Mouse (Mus musculus) limb, embryonic 13.5 days (tissue): ENCODE measurements around the gene Akt3. TPM values are rescaled to one million over a fixed set of nuclear protein-coding genes. Genes with fewer than 3 reads are reported as not detected.

ENCODE experiments used
- ATAC-seq: fragments of 200-750 bp; cut with Nextera tagmentation; 2 replicates; pipeline ENCODE4 v1.8.0; 2017; ENCODE audit warnings: low read depth, moderate number of reproducible peaks, moderate TSS enrichment; ENCODE audit not compliant: low FRiP score
- H3K27ac ChIP-seq: fragments of 300-500 bp; sonication (generic); 2 replicates; pipeline ENCODE4 v1.5.1; 2015; ENCODE audit warnings: inconsistent platforms, mild to moderate bottlenecking, moderate library complexity
- H3K27me3 ChIP-seq: fragments of 300-500 bp; sonication (generic); 2 replicates; pipeline ENCODE4 v1.6.1; 2015; ENCODE audit warnings: mild to moderate bottlenecking, inconsistent platforms
- H3K36me3 ChIP-seq: fragments of 300-500 bp; sonication (generic); 2 replicates; pipeline ENCODE4 v1.6.1; 2015; ENCODE audit warnings: inconsistent platforms, mild to moderate bottlenecking, moderate library complexity
- H3K4me1 ChIP-seq: fragments of 300-500 bp; sonication (generic); 2 replicates; pipeline ENCODE4 v1.6.1; 2015; ENCODE audit warnings: inconsistent platforms
- H3K4me2 ChIP-seq: fragments of 300-500 bp; sonication (generic); replicated peaks from 2 replicates; pipeline ENCODE4 v1.6.1; 2015; ENCODE audit warnings: inconsistent platforms, mild to moderate bottlenecking, moderate library complexity
- H3K4me3 ChIP-seq: fragments of 300-500 bp; sonication (generic); 2 replicates; pipeline ENCODE4 v1.5.1; 2015; ENCODE audit warnings: moderate library complexity, mild to moderate bottlenecking, inconsistent platforms
- H3K9ac ChIP-seq: fragments of 300-500 bp; sonication (generic); 2 replicates; pipeline ENCODE4 v1.6.1; 2015; ENCODE audit warnings: mild to moderate bottlenecking, inconsistent platforms
- H3K9me3 ChIP-seq: fragments of 300-500 bp; sonication (generic); 2 replicates; pipeline ENCODE4 v1.6.1; 2016; ENCODE audit warnings: inconsistent platforms
- WGBS: fragments of 180-500 bp; shearing (Covaris S2); methylation state at CpG from one replicate; pipeline ENCODE4 v1.1.7; 2015; 5-methylcytosine and 5-hydroxymethylcytosine counted together
- polyA plus RNA-seq: library from polyadenylated mRNA; unstranded; fragments of >200 nt; fragmentation: Nextera tagmentation; extraction: Ambion mirVana; gene quantifications from 2 replicates; pipeline ENCODE4 v1.2.1, GENCODE M21; 2015

The Akt3 gene
- polyA plus RNA-seq, 1 experiment from 2014 or later, result 7.1 TPM

- 14% methylated on average over 6 of the region's 6 CpGs for WGBS
- Histone ChIP-seq H3K27ac (no peak overlapping the region), H3K4me2 (no peak overlapping the region; the same call in 1 of the 2 replicates), H3K9me3 (no peaks in the 10 kb centered on the region), H3K27me3 (peaks cover 14% of the 10 kb centered on the region), H3K4me3 (no peak overlapping the region), H3K36me3 (no peaks in the 10 kb centered on the region), H3K9ac (no peak overlapping the region), H3K4me1 (peaks cover 49% of the 10 kb centered on the region)
- peak; percentile 33; the same call in 1 of the 2 replicates for ATAC-seq
These were observed 259.0 kb downstream of the Akt3 start for GRCm38 (mm10) chr1:176999011-176999410.

DNA sequence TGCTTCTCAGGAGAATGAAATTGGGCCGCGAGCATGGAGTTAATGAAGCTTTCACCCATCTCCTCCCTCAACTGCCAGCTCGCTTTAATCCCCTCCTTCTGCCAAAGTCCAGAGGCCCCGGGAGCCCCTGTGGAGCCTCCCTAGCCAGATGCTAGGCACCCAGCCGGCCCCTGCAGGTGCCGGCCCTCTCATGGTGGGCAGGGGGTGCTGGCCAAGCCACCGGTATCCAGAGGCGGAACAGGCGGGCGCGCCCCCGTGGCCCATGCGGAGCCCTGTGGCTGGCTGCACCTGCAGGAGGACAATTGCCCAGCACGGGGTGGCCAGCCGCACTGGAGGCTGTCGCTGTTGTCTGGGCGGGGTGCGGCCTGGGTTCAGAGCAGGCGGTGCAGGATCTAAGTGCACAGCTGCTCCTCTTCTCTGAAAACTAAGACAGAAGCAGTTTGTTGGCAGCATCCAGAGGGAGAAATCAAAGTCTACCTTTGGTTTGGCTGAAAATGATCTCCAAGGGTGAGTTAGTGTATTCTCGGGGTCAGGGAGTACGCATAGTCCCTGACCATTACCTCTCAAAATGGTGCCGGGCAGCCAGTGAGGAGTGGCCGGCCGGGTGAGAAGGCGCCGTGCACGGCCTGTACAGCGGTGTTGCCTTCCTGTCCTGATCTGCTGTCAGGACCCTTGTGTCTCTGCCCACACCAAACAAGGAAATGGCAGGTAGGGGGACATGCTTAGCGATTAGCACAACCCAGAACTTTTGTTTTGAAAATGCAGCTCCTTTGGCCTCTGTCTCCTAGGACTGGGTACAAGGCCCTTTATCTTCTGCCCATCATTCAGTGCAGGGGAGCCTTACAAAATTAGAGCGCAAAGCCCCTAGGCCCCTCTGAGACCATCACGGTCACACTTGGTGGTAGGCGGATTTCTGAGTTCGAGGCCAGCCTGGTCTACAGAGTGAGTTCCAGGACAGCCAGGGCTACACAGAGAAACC, 260.0 kb downstream of the Akt3 start:
- Histone ChIP-seq H3K27me3 (peaks cover 14% of the 10 kb centered on the region), H3K9ac (peak overlapping the region; percentile 4; the same call in 1 of the 2 replicates), H3K4me2 (peak overlapping the region; percentile 37), H3K4me3 (no peak overlapping the region), H3K36me3 (no peaks in the 10 kb centered on the region), H3K27ac (no peak overlapping the region), H3K9me3 (no peaks in the 10 kb centered on the region), H3K4me1 (peaks cover 56% of the 10 kb centered on the region)
- ATAC-seq, result 0 out of 2 replicates have a peak, but pooled peaks have one; percentile 17
- WGBS, result 44% methylated on average over 33 of the region's 33 CpGs

- no peak overlapping the region for H3K27ac ChIP-seq
- WGBS, result 50% methylated on average over 6 of the region's 6 CpGs
- ATAC-seq, result no peak
These were observed 260.7 kb downstream of the Akt3 start for GRCm38 (mm10) chr1:176997254-176997653.

DNA sequence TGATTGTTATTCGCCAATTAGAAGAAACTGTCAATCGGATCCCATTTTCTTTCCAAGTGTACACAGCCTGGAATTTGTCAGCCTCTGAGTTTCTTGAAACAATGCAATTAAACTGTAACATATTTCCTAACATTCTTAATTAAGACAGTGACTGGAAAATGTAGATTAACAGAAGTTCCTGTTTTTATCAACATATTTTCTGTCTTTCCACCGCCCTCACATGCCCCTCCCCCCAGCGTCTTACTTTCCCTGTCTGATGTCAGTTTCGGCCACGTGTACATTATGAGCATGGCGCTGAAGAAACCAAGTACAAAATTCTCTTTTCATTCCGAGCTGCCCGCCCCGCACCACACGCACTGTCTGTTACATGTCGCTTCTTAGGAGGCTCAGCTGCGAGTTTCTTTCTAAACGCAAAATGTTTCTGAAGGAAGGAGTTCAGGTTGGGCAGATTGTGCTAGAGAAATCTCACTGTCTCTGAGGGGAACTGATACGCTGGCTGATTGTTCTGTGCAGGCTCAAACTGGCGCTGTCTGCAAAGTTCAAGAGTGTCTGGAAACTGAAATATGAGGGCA, 261.3 kb downstream of the Akt3 start:
- Histone ChIP-seq H3K36me3 (no peaks in the 10 kb centered on the region), H3K9ac (no peak overlapping the region), H3K4me1 (peaks cover 56% of the 10 kb centered on the region), H3K9me3 (no peaks in the 10 kb centered on the region), H3K27ac (0 out of 2 replicates have a peak overlapping the region, but pooled peaks have one; percentile 48), H3K4me3 (no peak overlapping the region), H3K4me2 (peak overlapping the region; percentile 19; the same call in 1 of the 2 replicates), H3K27me3 (peaks cover 14% of the 10 kb centered on the region)
- ATAC-seq, result no peak
- WGBS, result 46% methylated on average over 16 of the region's 16 CpGs

More at GRCm38 (mm10) chr1:176997254-176997653, 260.7 kb downstream of the Akt3 start:
- Histone ChIP-seq H3K4me1 (peaks cover 56% of the 10 kb centered on the region), H3K9me3 (no peaks in the 10 kb centered on the region), H3K9ac (no peak overlapping the region), H3K36me3 (no peaks in the 10 kb centered on the region), H3K27me3 (peaks cover 14% of the 10 kb centered on the region), H3K4me3 (no peak overlapping the region), H3K4me2 (no peak overlapping the region)

- Histone ChIP-seq H3K36me3 (no peaks in the 10 kb centered on the region), H3K27me3 (peaks cover 14% of the 10 kb centered on the region), H3K4me1 (peaks cover 56% of the 10 kb centered on the region), H3K9ac (no peak overlapping the region), H3K4me2 (no peak overlapping the region), H3K4me3 (no peak overlapping the region), H3K9me3 (no peaks in the 10 kb centered on the region), H3K27ac (no peak overlapping the region)
- 88% methylated on average over 3 of the region's 3 CpGs for WGBS
- no peak for ATAC-seq
These were observed 261.8 kb downstream of the Akt3 start for GRCm38 (mm10) chr1:176996166-176996565.

- H3K4me1 ChIP-seq, result peaks cover 56% of the 10 kb centered on the region
- 81% methylated on average over 4 of the region's 4 CpGs for WGBS
- ATAC-seq, result no peak
These were observed 262.6 kb downstream of the Akt3 start for GRCm38 (mm10) chr1:176995419-176995775.

DNA sequence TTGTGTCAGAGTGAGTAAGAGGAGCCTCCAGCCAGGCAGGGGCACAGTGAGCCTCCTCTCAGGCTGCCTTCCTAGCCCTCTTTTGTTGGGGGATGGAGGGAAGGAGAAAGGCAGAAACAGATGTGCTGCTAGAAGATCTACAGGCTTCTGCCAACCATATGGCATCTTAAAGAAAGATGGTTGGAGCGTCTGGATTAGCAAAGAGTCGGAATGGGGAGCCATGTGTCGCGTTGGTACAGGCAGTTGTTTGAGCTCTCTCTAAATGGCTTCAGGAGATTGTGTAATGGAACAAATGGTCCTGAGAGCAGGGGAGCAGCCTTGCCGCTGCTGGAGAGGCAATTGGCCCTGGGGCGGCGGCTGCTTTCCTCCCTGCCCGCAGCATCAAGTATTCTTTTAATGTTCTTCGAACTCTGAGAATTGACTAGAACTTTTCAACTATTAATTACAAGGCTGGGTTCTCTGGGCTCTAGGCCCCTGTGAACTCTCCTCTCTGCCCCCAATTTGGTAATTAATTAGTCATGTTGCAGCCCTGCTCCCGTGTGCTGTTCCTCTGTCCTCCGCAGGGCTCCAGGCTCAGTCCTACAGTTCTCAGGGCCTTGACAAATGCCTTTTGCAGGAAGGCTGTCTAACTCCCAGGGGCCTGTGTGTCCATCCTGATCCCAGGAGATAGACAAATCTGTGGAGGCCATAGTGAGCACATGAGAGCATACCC, 263.1 kb downstream of the Akt3 start:
- Histone ChIP-seq H3K27ac (peak overlapping the region; percentile 22; the same call in 1 of the 2 replicates), H3K36me3 (no peaks in the 10 kb centered on the region), H3K4me1 (peaks cover 56% of the 10 kb centered on the region), H3K27me3 (peaks cover 14% of the 10 kb centered on the region), H3K4me3 (no peak overlapping the region), H3K4me2 (peak overlapping the region; percentile 7), H3K9ac (no peak overlapping the region), H3K9me3 (no peaks in the 10 kb centered on the region)
- WGBS, result 10% methylated on average over 11 of the region's 11 CpGs
- ATAC-seq, result peak; percentile 51

More at GRCm38 (mm10) chr1:176995419-176995775, 262.6 kb downstream of the Akt3 start:
- Histone ChIP-seq H3K9ac (no peak overlapping the region), H3K4me3 (no peak overlapping the region), H3K9me3 (no peaks in the 10 kb centered on the region), H3K27ac (peak overlapping the region; percentile 22; the same call in 1 of the 2 replicates), H3K36me3 (no peaks in the 10 kb centered on the region), H3K27me3 (peaks cover 14% of the 10 kb centered on the region), H3K4me2 (no peak overlapping the region)

GRCm38 (mm10) chr1:176994087-176994486, 263.9 kb downstream of the Akt3 start:
- WGBS, result 46% methylated on average over 7 of the region's 7 CpGs
- peak overlapping the region; percentile 12; the same call in 1 of the 2 replicates for H3K27ac ChIP-seq
- H3K4me2 ChIP-seq, result no peak overlapping the region
- H3K36me3 ChIP-seq, result no peaks in the 10 kb centered on the region
- H3K27me3 ChIP-seq, result peaks cover 14% of the 10 kb centered on the region
- ATAC-seq, result no peak
- H3K4me1 ChIP-seq, result peaks cover 50% of the 10 kb centered on the region
- no peaks in the 10 kb centered on the region for H3K9me3 ChIP-seq
- H3K9ac ChIP-seq, result no peak overlapping the region
- H3K4me3 ChIP-seq, result no peak overlapping the region

- H3K9ac ChIP-seq, result no peak overlapping the region
- H3K9me3 ChIP-seq, result no peaks in the 10 kb centered on the region
- H3K27ac ChIP-seq, result no peak overlapping the region
- WGBS, result 85% methylated on average over 18 of the region's 18 CpGs
- H3K36me3 ChIP-seq, result no peaks in the 10 kb centered on the region
- ATAC-seq, result no peak
- H3K4me2 ChIP-seq, result no peak overlapping the region
- no peak overlapping the region for H3K4me3 ChIP-seq
- peaks cover 45% of the 10 kb centered on the region for H3K4me1 ChIP-seq
- H3K27me3 ChIP-seq, result peaks cover 14% of the 10 kb centered on the region
These were observed 264.6 kb downstream of the Akt3 start for GRCm38 (mm10) chr1:176993141-176994010.

- H3K4me1 ChIP-seq, result peaks cover 36% of the 10 kb centered on the region
- H3K4me2 ChIP-seq, result no peak overlapping the region
- no peaks in the 10 kb centered on the region for H3K9me3 ChIP-seq
- H3K9ac ChIP-seq, result no peak overlapping the region
- ATAC-seq, result no peak
- peaks cover 7% of the 10 kb centered on the region; the same call in 1 of the 2 replicates for H3K27me3 ChIP-seq
- H3K36me3 ChIP-seq, result no peaks in the 10 kb centered on the region
- H3K4me3 ChIP-seq, result no peak overlapping the region
- WGBS, result 88% methylated on average over 8 of the region's 8 CpGs
- no peak overlapping the region for H3K27ac ChIP-seq
These were observed 265.5 kb downstream of the Akt3 start for GRCm38 (mm10) chr1:176992517-176992916.

DNA sequence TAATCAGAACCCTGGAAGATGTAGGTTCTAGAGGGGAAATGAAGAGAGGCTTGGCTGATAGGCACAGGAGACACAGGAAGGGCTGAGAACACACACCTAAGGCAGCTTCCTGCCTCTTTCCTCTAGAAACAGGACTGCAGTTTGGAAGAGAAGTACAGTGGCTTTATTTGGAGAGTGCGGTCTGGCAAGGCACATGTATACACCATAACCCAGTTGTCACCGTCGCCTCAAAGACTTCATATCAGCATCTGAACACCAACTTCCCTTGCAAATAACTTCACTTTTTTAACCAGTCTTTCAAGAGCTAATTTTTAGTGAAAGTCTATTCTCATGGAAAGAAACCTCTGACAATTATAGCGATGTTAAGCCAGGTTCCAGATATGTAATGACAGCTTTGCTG, 266.5 kb downstream of the Akt3 start:
- 97% methylated on average over 4 of the region's 4 CpGs for WGBS
- Histone ChIP-seq H3K9me3 (no peaks in the 10 kb centered on the region), H3K4me1 (peaks cover 36% of the 10 kb centered on the region), H3K36me3 (no peaks in the 10 kb centered on the region), H3K4me3 (no peak overlapping the region), H3K27ac (no peak overlapping the region), H3K9ac (no peak overlapping the region), H3K27me3 (0 out of 2 replicates have a peak, but pooled peaks cover 6% of the 10 kb centered on the region), H3K4me2 (no peak overlapping the region)
- ATAC-seq, result no peak
